Mouse (Mus musculus) R1 (cell line): Measurements from ENCODE around the gene Ppp1r26.
"Not testable (repeated sequence)": the region's sequence is repeated elsewhere in the genome, so short reads cannot be mapped to it uniquely, and the experiment has no call there.

Experiments
- DNase-seq: peaks from one replicate; pipeline ENCODE4 v3.0.0-alpha.2; 2018; ENCODE audit warnings: low read depth, low spot score

Gene Ppp1r26

DNA sequence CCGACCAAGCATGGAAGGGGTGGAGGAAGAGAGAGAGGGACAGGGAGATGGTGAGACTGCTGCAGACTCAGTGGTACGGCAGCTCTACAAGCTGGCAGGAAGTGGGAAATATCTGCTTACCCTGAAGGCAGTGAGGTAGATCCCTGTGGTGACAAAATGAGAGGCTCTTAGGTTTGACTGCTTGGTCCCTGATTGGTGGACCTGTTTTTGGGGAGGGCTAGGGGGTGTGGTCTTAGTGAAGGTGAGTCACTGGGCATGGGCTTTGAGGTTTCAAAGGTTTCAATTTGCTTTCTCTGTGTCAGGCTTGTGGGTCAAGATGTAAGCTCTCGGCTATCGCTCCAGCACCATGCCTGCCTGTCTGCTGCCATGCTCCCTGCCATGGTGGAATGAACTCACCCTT, 1.5 kb upstream of the Ppp1r26 start:
- peak; percentile 63 for DNase-seq

GRCm38 (mm10) chr2:28446181-28446514, 452 bp upstream of the Ppp1r26 start:
- no peak for DNase-seq

DNA sequence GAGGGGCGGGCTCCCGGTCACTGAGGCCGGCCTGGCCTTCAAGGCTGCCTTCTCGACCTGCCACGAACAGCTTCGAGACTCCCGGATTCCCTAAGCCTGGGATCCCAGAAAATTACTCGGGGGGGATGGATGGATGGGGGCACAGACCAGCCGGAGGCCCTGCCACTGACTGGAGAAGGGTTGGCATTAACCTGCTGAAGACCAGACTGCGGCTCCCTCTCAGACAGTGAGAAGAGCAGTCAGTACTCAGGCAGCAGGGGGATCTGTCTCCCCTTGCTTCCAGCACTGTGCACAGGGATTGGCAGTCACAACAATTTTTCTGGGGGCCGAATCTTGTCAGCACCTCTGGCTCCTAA, 693 bp downstream of the Ppp1r26 start:
- no peak for DNase-seq

GRCm38 (mm10) chr2:28451663-28452062, 5.1 kb downstream of the Ppp1r26 start:
- no peak for DNase-seq

- no peak for DNase-seq
Observed at GRCm38 (mm10) chr2:28453539-28453938, 6.9 kb downstream of the Ppp1r26 start.

DNA sequence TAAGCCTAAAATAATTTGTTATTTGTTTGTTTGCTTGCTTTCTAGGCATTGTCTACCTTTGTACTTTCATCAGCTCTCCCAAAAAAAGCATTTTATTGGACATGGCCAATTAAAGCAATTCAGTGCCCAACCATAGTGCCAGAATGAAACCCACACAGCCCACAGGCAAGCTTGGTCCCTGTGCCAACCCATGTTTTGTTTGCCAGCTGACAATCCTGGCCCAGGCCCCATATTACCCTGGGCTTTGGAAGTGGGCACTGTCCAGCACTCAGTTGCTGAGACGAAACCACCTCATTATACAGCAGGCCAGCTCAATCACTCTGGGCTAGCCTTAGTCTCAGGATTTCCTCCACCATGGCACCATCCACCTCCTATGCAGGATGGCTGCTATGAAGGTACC, 10.0 kb downstream of the Ppp1r26 start:
- no peak for DNase-seq

DNA sequence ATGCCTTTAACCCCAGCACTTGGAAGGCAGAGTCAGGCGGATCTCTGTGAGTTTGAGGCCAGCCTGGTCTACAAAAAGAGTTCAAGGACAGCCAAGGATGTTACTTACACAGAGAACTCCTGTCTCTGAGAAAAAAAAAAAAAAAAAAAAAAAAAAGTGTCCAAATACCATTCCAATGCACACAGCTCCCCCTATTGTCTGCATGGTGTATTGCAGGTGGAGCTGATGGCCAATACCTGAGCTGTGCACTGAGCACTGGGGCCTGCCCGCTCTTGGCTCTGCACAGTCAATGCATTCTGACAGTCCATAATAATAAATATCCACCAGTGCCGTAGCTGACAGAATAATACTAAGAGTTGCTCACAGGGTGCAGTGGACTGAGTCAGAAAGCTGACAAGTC, 17.3 kb downstream of the Ppp1r26 start:
- DNase-seq, result peak; percentile 91

GRCm38 (mm10) chr2:28464919-28465318, 18.3 kb downstream of the Ppp1r26 start:
- no peak for DNase-seq

GRCm38 (mm10) chr2:28465836-28466518, 19.4 kb downstream of the Ppp1r26 start, which contains the start of gene 1700007K13Rik:
1700007K13Rik (minus strand) TSS chr2:28466332.
- peak; percentile 99 for DNase-seq

- peak; percentile 90 for DNase-seq
Observed at GRCm38 (mm10) chr2:28467860-28468485, 21.4 kb downstream of the Ppp1r26 start, which contains the start of gene Mrps2. Mrps2 (plus strand) TSS chr2:28468066.

- no peak for DNase-seq
Observed at GRCm38 (mm10) chr2:28468486-28469225, 22.1 kb downstream of the Ppp1r26 start.

DNA sequence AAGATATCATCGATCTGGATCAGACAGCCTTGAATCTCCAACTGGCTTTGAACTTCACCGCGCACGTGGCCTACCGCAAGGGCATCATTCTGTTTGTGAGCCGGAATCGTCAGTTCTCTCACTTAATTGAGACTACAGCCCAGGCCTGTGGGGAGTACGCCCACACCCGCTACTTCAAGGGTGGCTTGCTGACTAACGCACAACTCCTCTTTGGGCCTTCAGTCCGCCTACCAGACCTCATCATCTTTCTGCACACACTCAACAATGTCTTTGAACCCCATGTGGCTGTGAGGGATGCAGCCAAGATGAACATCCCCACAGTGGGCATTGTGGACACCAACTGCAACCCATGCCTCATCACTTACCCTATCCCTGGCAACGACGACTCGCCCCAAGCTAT, 22.9 kb downstream of the Ppp1r26 start:
- no peak for DNase-seq

DNA sequence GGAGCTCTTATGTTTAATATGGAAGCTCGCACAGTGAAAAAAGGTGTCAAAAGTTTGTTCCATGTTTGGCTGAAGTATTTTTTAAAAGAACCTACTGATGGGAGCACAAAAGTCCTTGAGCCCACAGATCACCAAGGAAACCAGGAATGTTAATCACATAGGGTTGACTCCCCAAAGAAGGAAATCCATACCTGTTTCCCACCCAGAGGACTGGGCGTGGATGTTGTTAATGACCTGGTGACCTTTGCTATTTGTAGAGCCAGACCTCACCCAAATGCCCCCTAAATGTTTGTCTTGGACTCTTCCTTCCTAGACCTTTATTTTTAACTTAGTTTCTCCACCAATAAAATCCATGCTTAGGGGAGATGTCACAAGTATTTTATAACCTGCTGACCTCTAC, 24.0 kb downstream of the Ppp1r26 start:
- peak; percentile 82 for DNase-seq

DNA sequence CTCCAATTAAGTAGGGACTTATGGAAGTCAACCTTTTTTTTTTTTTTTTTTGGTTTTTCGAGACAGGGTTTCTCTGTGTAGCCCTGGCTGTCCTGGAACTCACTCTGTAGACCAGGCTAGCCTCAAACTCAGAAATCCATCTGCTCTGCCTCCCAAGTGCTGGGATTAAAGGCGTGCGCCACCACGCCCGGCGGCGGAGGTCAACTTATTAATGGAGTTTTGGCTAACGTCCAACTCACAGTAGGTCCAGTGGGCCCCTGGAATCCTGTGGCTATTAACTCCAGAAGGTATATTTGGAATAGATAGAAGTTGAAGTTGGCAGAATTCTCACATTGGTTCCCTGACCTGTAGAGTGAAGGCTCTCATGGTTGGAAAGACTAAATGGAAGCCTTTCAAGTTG, 25.4 kb downstream of the Ppp1r26 start:
- not testable (repeated sequence) for DNase-seq

DNA sequence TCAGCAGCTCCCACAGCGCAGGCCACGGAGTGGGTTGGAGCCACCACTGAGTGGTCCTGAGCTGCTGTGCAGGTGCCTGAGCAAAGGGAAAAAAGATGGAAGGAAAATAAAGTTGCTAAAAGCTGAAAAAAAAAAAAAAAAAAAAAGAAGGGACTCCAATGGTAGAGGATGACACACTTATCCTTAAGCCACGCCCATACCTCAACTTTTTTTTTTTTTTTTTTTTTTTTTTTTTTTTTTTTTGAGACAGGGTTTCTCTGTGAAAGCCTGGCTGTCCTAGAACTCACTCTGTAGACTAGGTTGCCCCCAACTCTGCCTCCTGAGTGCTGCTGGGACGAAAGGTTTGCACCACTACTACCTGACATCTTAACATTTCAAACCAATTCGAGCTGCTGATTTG, 31.4 kb downstream of the Ppp1r26 start:
- DNase-seq, result not testable (repeated sequence)

GRCm38 (mm10) chr2:28479208-28480204, 32.9 kb downstream of the Ppp1r26 start:
- DNase-seq, result peak; percentile 92

DNA sequence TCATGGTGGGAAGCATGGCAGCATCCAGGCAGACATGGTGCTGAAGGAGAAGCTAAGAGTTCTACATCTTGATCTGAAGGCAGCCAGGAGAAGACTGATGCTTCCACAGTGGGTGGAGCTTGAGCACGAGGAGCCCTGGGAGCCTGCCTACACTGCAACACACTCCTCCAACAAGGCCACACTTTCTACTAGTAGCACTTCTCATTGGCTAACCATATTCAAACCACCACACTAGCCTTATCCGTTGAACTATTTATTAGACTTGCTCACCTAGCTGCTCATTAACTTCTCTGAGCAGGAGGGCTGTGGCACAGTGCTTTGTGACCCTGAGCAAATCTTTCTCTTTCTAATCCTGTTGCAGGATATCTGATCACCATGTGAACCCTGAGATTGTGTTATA, 37.3 kb downstream of the Ppp1r26 start:
- DNase-seq, result no peak

DNA sequence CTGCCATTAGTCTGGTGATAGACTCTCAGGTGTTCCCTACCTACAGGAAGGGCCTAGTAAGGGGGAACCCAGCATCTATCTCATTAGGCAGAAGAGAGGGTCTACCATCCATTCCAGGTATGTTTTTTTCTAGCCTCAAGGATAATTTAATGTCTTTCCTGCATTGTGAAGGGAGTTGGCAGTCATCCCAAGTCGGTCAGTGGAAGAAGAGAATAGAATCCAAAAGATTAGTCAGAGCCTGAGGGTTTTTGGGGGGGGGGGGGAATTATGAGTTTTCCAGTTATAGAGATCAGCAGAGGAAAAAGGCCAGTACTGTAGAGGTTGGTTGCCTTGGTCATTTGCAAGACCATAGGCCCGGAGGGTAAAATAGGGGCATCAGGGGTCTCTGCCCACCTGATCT, 47.9 kb downstream of the Ppp1r26 start:
- DNase-seq, result no peak

DNA sequence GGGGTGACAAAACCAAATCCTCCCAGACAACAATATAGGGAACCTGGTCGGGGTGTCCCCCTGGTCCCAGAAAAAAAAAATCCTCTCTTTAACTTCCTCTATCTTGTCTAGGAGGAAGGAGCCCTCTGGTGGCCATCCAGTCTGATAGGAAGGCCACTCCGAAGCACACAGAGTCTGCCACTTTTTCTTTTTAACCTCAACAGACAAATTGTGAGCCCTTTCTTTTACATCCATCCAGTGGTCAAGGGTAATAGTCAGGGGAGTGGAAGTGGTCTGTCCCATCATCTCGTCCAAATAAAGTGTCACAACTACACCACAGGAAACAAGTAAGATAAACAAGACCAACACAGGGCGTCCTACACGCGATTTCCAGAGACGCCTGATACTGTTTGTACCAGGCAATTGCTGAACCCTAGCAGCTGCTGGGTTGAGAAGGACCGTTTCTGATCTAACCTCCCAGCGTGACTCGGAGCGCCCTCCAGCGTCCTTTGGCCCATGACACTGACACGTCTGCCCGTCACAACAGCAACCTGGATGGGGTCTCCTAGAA, 48.7 kb downstream of the Ppp1r26 start:
- no peak for DNase-seq

GRCm38 (mm10) chr2:28495801-28496595, 49.4 kb downstream of the Ppp1r26 start:
- no peak for DNase-seq
